Mouse (Mus musculus): ENCODE data around the gene Ghrh. TPM values are rescaled to one million over a fixed set of nuclear protein-coding genes. Genes with fewer than 3 reads are reported as not detected.
A peak's percentile ranks its signal among the peaks of the same experiment; 100 is the strongest.

Ghrh gene
- polyA plus RNA-seq, 1 experiment from 2014 or later: 0.35 TPM

DNA sequence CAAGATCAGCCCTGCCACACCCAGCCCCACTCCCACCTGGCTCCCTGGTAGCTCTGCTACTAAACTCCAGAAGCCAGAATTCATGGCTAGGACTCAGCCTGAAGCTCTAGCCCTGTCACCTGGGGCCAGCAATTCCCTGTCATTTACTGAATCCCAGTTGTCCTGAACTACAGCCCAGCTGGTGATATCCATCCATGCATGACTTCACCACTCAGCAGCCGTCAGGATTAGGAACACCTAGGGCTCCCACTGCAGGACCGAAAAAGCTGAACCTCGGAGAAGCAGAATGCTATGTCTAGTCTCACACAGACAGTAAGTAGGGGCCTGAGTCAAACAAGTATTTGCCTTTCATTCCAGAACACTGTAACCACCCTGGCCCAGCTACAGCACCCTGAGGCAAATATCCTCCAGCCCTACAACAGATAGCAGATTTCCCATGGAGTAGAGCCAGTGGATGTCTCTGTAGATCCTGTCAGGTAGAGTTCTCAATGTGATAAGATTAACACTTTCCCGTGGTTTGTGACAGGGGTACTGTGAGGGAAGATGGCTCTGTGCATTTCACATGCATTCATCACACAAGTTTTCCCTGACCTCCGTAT lies 4.9 kb downstream of the Ghrh start:
- Histone ChIP-seq H3K9ac (no peak overlapping the region), H3K36me3 (no peaks in the 10 kb centered on the region), H3K27me3 (no peaks in the 10 kb centered on the region), H3K4me1 (peaks cover 21% of the 10 kb centered on the region), H3K4me2 (no peak overlapping the region), H3K27ac (no peak overlapping the region), H3K4me3 (replicated peaks) (no peak overlapping the region), H3K9me3 (replicated peaks) (no peaks in the 10 kb centered on the region)
- no peak for ATAC-seq (replicated peaks; ENCODE audit: low FRiP score)
- WGBS: 51% methylated on average over 5 of the region's 5 CpGs

DNA sequence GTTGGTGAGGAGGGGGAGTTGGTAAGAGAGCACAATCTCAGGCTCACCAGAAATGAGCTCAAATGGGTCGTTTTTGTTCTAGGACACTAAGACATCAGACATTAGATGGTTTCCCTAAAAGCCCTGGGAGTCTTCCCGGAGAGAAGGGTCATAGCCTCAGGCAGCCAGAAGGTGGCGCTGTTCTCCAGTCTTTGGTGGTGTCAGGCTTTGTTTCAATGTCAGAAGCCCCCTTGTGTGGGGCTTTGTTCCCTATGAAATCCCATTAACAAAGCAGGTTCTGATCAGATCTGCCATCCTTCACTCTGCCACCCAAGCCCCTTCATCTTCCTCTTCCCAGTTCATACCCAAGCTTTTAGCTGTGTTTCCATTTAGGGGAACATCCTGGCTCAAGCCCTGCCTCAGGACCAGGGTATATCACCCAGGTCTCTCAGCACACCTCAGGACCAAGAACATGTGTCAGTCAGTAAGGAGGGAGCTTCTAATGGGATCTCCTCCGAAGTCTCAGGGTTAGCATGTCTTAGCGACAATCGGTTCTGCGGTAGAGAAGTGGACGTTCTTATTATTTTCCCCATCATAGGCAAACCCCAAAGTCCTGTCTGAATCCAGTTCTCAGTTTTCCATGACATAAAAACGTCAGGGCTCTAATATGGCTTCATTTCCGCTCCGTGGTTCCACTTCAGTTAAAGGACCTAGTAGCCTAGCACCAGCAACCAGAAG lies 5.6 kb downstream of the Ghrh start:
- peaks cover 21% of the 10 kb centered on the region for H3K4me1 ChIP-seq
- 43% methylated on average over 11 of the region's 11 CpGs for WGBS
- no peaks in the 10 kb centered on the region for H3K9me3 ChIP-seq (replicated peaks)
- H3K9ac ChIP-seq: no peak overlapping the region
- no peaks in the 10 kb centered on the region for H3K36me3 ChIP-seq
- no peaks in the 10 kb centered on the region for H3K27me3 ChIP-seq
- no peak overlapping the region for H3K4me3 ChIP-seq (replicated peaks)
- peak; percentile 44; the same call in 1 of the 2 replicates for ATAC-seq (replicated peaks; ENCODE audit: low FRiP score)
- H3K4me2 ChIP-seq: no peak overlapping the region
- no peak overlapping the region for H3K27ac ChIP-seq

DNA sequence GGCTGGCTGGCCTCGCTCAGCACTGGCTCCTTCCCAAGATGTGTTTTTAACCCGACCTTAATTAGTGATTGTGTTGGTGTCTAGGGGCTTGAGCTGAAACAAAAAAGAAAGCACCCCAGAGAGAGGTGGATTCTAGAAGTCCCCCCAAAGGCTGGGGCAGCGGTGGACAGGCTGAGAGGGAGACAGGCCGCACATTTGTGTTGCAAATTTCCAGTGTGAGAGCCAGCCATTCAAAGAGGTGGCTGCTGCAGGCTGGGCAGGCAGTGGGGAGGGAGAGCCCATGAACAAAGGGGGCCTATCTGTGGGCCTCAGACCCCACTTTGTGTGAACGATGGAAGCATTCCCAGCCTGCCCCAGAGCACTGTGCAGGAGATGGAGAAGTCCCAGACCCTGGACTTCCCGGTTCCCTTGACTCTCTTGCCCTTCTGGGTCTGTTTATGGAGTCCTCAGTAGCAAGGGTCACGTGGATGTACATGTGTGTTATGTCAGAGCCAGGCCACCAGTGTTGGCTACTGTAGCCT lies 7.0 kb downstream of the Ghrh start:
- no peak overlapping the region for H3K27ac ChIP-seq
- H3K36me3 ChIP-seq: no peaks in the 10 kb centered on the region
- H3K9me3 ChIP-seq (replicated peaks): no peaks in the 10 kb centered on the region
- H3K4me3 ChIP-seq (replicated peaks): no peak overlapping the region
- H3K27me3 ChIP-seq: no peaks in the 10 kb centered on the region
- no peak overlapping the region for H3K4me2 ChIP-seq
- 36% methylated on average over 7 of the region's 7 CpGs for WGBS
- H3K4me1 ChIP-seq: peaks cover 21% of the 10 kb centered on the region
- H3K9ac ChIP-seq: no peak overlapping the region
- 0 out of 2 replicates have a peak, but pooled peaks have one; percentile 12 for ATAC-seq (replicated peaks; ENCODE audit: low FRiP score)

GRCm38 (mm10) chr2:157339532-157339931 lies 7.8 kb downstream of the Ghrh start:
- no peak for ATAC-seq (replicated peaks; ENCODE audit: low FRiP score)

DNA sequence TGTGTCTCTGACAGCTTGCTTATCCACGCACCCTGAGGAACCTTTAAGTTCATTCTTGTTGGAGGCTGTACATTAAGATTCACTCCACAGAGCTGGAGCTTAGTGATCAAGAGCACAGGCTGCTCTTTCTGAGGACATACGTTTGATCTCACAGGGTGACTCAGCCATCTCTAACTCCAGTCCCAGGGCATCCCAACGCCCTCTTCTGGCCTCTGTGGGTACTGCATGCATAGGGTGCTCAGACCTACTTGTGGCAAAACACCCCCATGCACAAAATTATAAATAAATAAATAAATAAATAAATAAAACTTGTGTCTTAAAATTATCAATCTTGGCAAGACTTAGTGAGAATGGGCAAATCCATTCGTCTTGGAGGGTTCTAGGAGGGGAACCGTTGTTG lies 8.6 kb downstream of the Ghrh start:
- no peak overlapping the region for H3K4me3 ChIP-seq (replicated peaks)
- no peak overlapping the region for H3K4me2 ChIP-seq
- H3K4me1 ChIP-seq: peaks cover 21% of the 10 kb centered on the region
- H3K27me3 ChIP-seq: no peaks in the 10 kb centered on the region
- WGBS: 35% methylated on average over 5 of the region's 5 CpGs
- no peak overlapping the region for H3K27ac ChIP-seq
- H3K9me3 ChIP-seq (replicated peaks): no peaks in the 10 kb centered on the region
- ATAC-seq (replicated peaks; ENCODE audit: low FRiP score): no peak
- no peak overlapping the region for H3K9ac ChIP-seq
- H3K36me3 ChIP-seq: no peaks in the 10 kb centered on the region

More at GRCm38 (mm10) chr2:157339532-157339931, 7.8 kb downstream of the Ghrh start:
- no peak overlapping the region for H3K4me2 ChIP-seq
- no peaks in the 10 kb centered on the region for H3K36me3 ChIP-seq
- H3K4me3 ChIP-seq (replicated peaks): no peak overlapping the region
- peaks cover 21% of the 10 kb centered on the region for H3K4me1 ChIP-seq
- no peak overlapping the region for H3K27ac ChIP-seq
- no peaks in the 10 kb centered on the region for H3K9me3 ChIP-seq (replicated peaks)
- WGBS: 76% methylated on average over 7 of the region's 7 CpGs
- H3K27me3 ChIP-seq: no peaks in the 10 kb centered on the region
- no peak overlapping the region for H3K9ac ChIP-seq

GRCm38 (mm10) chr2:157332059-157332458 lies 15.2 kb downstream of the Ghrh start:
- Histone ChIP-seq H3K36me3 (peaks cover 10% of the 10 kb centered on the region), H3K27ac (no peak overlapping the region), H3K9me3 (replicated peaks) (no peaks in the 10 kb centered on the region), H3K4me1 (0 out of 2 replicates have a peak, but pooled peaks cover 5% of the 10 kb centered on the region), H3K27me3 (no peaks in the 10 kb centered on the region), H3K9ac (no peak overlapping the region), H3K4me2 (no peak overlapping the region), H3K4me3 (replicated peaks) (no peak overlapping the region)
- 87% methylated on average over 5 of the region's 5 CpGs for WGBS
- ATAC-seq (replicated peaks; ENCODE audit: low FRiP score): no peak

- ATAC-seq (replicated peaks; ENCODE audit: low FRiP score): no peak
- Histone ChIP-seq H3K27me3 (no peaks in the 10 kb centered on the region), H3K4me2 (no peak overlapping the region), H3K9me3 (replicated peaks) (no peaks in the 10 kb centered on the region), H3K27ac (no peak overlapping the region), H3K9ac (no peak overlapping the region), H3K4me3 (replicated peaks) (no peak overlapping the region), H3K4me1 (0 out of 2 replicates have a peak, but pooled peaks cover 5% of the 10 kb centered on the region), H3K36me3 (peaks cover 45% of the 10 kb centered on the region)
- 34% methylated on average over 11 of the region's 11 CpGs for WGBS
Measured at GRCm38 (mm10) chr2:157328570-157328969, 18.7 kb downstream of the Ghrh start.

DNA sequence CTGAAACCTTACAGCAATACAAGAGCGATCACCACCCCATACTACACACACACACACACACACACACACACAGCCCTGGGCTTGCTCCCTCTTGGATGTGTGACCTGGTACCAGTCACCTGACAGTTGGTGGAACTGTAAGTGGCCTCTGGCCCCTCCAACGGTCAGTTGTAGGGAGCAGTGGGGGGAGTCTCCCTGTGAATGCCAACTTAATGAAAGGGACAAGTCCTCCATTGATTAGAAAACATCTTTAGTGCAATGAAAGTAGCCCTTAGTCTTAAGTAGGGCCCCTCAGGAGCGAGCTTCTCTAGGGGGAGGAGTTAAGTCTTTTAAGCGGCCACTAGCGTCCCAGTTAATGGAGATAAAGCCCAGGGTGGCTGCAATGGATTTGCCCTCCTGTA lies 19.2 kb downstream of the Ghrh start:
- WGBS: 35% methylated on average over 5 of the region's 5 CpGs
- ATAC-seq (replicated peaks; ENCODE audit: low FRiP score): no peak

DNA sequence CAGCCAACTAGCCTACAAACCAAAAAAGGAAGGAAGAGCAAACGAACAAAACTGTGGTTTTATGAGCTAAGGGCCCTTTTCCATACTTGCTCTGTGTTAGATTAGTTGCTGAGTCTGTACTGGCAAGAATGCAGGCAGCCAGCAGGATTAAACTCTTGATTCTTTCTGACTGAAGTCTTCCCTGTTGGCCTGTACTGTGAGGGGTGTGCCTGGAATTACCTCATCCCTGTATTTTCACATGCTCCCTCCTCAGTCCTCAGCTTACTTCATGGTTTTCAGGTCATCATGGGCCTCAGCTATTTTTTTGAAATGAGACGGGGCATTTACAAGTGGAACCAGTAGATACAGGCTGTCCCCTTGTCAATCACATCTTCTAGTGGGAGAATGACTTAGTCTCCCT lies 22.1 kb downstream of the Ghrh start:
- peaks cover 78% of the 10 kb centered on the region for H3K36me3 ChIP-seq
- ATAC-seq (replicated peaks; ENCODE audit: low FRiP score): no peak

More for the DNA sequence above, 19.2 kb downstream of the Ghrh start:
- no peaks in the 10 kb centered on the region for H3K9me3 ChIP-seq (replicated peaks)
- no peak overlapping the region for H3K4me3 ChIP-seq (replicated peaks)
- no peaks in the 10 kb centered on the region for H3K27me3 ChIP-seq
- H3K4me2 ChIP-seq: no peak overlapping the region
- 0 out of 2 replicates have a peak, but pooled peaks cover 5% of the 10 kb centered on the region for H3K4me1 ChIP-seq
- no peak overlapping the region for H3K27ac ChIP-seq
- no peak overlapping the region for H3K9ac ChIP-seq
- H3K36me3 ChIP-seq: peaks cover 49% of the 10 kb centered on the region

DNA sequence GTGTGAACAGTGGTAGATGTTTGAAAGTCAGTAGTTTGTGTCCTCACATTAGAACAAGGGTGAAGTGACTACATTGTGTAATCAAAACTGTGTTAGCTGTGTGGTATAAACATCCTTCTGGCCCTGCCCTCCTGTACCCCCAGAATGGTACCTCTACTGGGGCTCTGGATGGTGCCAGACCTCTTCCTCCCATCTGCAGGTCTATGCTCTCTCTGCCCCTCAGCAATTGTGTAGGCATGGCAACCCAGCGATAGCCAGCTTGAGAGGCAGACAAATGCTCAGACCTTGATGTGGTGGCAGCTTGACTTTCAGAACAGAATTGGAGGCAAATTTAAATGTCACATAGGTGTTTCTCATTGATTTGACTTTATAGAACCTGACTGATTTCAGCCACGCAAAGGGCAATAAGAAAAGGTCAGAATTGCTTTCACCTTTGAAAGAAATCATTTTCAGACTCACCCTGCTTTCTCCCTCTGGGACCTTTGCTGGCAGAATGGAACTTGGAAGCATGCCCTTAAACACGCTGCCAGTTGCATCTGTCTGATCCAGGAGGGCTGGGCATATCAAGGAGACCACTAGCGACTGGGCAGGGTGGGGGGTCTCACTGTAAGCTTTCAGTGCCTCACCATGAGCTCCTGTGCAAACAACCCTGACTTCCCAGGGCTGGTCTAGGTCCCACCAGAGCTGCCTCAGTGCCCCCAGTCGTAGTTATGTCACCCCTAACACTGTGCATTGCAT lies 25.1 kb downstream of the Ghrh start:
- no peaks in the 10 kb centered on the region for H3K9me3 ChIP-seq (replicated peaks)
- H3K27me3 ChIP-seq: no peaks in the 10 kb centered on the region
- ATAC-seq (replicated peaks; ENCODE audit: low FRiP score): no peak
- H3K27ac ChIP-seq: no peak overlapping the region
- H3K36me3 ChIP-seq: peaks cover 97% of the 10 kb centered on the region
- H3K9ac ChIP-seq: no peak overlapping the region
- WGBS: 86% methylated on average over 5 of the region's 5 CpGs
- H3K4me3 ChIP-seq (replicated peaks): no peak overlapping the region
- H3K4me1 ChIP-seq: peaks cover 8% of the 10 kb centered on the region; the same call in 1 of the 2 replicates
- H3K4me2 ChIP-seq: no peak overlapping the region

More for the DNA sequence above, 22.1 kb downstream of the Ghrh start:
- no peak overlapping the region for H3K4me2 ChIP-seq
- H3K4me1 ChIP-seq: peaks cover 13% of the 10 kb centered on the region; the same call in 1 of the 2 replicates
- WGBS: 73% methylated on average over 2 of the region's 2 CpGs
- H3K27me3 ChIP-seq: no peaks in the 10 kb centered on the region
- no peak overlapping the region for H3K9ac ChIP-seq
- H3K4me3 ChIP-seq (replicated peaks): no peak overlapping the region
- no peak overlapping the region for H3K27ac ChIP-seq
- no peaks in the 10 kb centered on the region for H3K9me3 ChIP-seq (replicated peaks)

DNA sequence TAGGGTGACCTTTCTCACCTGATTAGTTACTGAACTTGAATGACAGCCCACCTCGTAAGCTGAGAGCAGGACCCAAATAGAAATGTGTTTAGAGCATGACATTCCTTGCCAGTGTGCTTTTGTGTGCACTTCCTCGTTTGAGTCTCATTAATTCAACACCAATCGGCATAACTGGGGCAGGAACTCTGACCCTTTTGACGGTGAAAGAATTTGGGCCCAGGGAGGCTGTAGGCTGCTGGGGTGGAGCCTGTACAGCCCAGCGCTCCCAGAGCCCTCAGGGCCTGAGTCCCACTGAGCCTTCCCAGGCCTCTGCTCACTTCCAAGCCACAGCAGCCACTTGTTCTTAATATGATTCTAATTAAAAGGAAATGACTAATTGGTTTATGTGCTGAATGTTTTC lies 26.4 kb downstream of the Ghrh start:
- 60% methylated on average over 5 of the region's 5 CpGs for WGBS
- Histone ChIP-seq H3K27me3 (no peaks in the 10 kb centered on the region), H3K36me3 (peaks cover 96% of the 10 kb centered on the region), H3K9ac (no peak overlapping the region), H3K4me3 (replicated peaks) (no peak overlapping the region), H3K4me2 (no peak overlapping the region), H3K27ac (peak overlapping the region; percentile 56; the same call in 1 of the 2 replicates), H3K4me1 (peaks cover 8% of the 10 kb centered on the region; the same call in 1 of the 2 replicates), H3K9me3 (replicated peaks) (no peaks in the 10 kb centered on the region)
- ATAC-seq (replicated peaks; ENCODE audit: low FRiP score): no peak

DNA sequence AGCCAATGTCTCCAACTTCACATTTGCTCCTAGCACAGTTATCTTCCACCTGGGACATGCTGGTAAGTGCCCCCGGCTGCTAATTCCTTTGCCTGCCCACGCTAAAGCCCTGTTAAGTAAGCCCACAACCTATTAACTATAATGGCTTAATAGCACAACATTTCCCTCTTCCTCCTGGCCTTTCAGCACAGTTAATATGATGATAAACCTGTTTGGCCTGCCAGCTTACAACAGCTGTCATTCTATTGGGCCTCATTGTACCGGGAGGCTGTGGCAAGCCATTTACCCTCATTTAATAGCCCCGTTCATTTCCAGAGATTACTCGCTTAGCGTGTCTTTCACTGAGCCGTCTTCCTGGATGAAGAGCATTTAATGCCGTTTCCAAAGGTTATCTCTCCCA lies 27.2 kb downstream of the Ghrh start:
- Histone ChIP-seq H3K27me3 (no peaks in the 10 kb centered on the region), H3K9me3 (replicated peaks) (no peaks in the 10 kb centered on the region), H3K9ac (no peak overlapping the region), H3K4me1 (peaks cover 8% of the 10 kb centered on the region; the same call in 1 of the 2 replicates), H3K27ac (0 out of 2 replicates have a peak overlapping the region, but pooled peaks have one; percentile 56), H3K36me3 (peaks cover 96% of the 10 kb centered on the region), H3K4me2 (no peak overlapping the region), H3K4me3 (replicated peaks) (no peak overlapping the region)
- WGBS: 69% methylated on average over 8 of the region's 8 CpGs
- no peak for ATAC-seq (replicated peaks; ENCODE audit: low FRiP score)

All from kidney, embryonic 15.5 days (tissue).